Comparison of ENCODE assay signal across 8 mouse cellular contexts in the genomic region with DNA sequence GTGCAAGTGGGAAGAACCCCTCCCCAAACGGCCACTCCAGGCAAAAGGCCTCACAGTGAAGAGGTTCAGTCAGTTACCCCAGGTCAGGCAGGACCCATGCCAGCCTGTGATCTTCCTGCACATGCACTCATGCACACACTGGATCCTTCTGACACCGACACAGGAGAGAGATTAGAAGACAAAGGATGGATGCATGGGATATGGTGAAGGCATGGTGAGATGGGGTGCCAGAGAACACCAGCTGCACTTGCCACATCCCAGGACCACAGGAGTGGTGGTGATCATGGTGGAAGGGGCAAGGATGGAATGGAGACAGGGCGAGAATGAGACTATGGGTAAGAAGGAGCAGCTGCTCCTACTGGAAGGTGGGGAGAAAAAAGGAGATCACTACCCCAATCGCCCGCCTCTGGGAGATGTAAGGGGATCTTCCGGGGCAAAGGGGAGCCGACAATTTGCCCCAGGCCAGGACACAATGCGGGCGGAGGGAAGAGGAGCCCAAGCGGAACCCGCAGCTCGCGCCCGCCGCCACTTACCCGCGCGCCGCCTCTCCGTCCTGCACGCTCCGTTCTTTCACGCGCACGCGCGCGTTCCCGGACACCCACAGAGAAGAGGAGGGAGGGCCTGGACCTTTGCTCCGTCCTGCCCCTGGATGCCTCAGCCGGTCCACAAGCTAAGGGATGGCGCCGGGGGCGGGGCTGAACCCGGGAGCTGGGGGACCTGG. TPM values are rescaled to one million over a fixed set of nuclear protein-coding genes. Genes with fewer than 3 reads are reported as not detected.
DNase-seq lines count a peak whose midpoint lies in the region; ATAC-seq lines count a peak whose summit lies in the region.

No protein-coding gene starts in this region.

- peak; percentile 81 for DNase-seq in R1 (ENCODE audit: low read depth, low spot score)
- peak; percentile 90 to 94 for DNase-seq in cerebellum, postnatal 25 days
- peak; percentile 67 for DNase-seq in gastrocnemius, adult 18-20 months (ENCODE audit: low spot score)
- peak; percentile 75 to 76 for DNase-seq in layer of hippocampus, postnatal 25 days (ENCODE audit: extremely low spot score in 1 of 2, low spot score in 1 of 2)
- peak; percentile 91 for DNase-seq in lung, postnatal 10 days
- DNase-seq in ovary, postnatal 10 days (ENCODE audit: low spot score) = peak; percentile 58
- DNase-seq in thymus, postnatal 10 days (ENCODE audit: low spot score in 2 of 2) = peak; percentile 52 to 69

- no peaks in the 10 kb centered on the region for H3K27me3 ChIP-seq in hindbrain, embryonic 15.5 days

- no peaks in the 10 kb centered on the region for H3K9me3 ChIP-seq in hindbrain, embryonic 15.5 days

- peaks cover 30% of the 10 kb centered on the region for H3K4me1 ChIP-seq in hindbrain, embryonic 15.5 days (replicated peaks)

- no peaks in the 10 kb centered on the region for H3K36me3 ChIP-seq in hindbrain, embryonic 15.5 days

- peak overlapping the region; percentile 57 for H3K4me3 ChIP-seq in hindbrain, embryonic 15.5 days

- H3K27ac ChIP-seq in hindbrain, embryonic 15.5 days (replicated peaks) = peak overlapping the region; percentile 87

- peak overlapping the region; percentile 82 for H3K9ac ChIP-seq in hindbrain, embryonic 15.5 days

- ATAC-seq in hindbrain, embryonic 15.5 days (ENCODE audit: low FRiP score, low read depth) = peak; percentile 92

- 2% methylated on average over 27 of the region's 35 CpGs for WGBS in hindbrain, embryonic 15.5 days

- H3K4me2 ChIP-seq in hindbrain, embryonic 15.5 days = peak overlapping the region; percentile 69

RNA-seq across cellular contexts. Expression of a gene that starts 2.3 kb away (rescaled TPM):
- under 1 TPM; 0.14 to 0.69 TPM for total RNA-seq in gastrocnemius, adult 18-20 months (2021)
- 73.9 and 75.3 TPM in 2 replicates for polyA plus RNA-seq in hindbrain, embryonic 15.5 days (2015; fragmentation: Nextera tagmentation; extraction: Ambion mirVana)
- 10 to 100 TPM in 1 of 2 experiments, 1 to 10 TPM in 1; 9.6 to 11.2 TPM for total RNA-seq in layer of hippocampus, postnatal 25 days (2021)

Comparison
In these comparisons a context has a peak if more than half of its experiments do, and no peak if none do; other contexts are left out.
1. Peak in every context shown above with its lines: DNase-seq, ATAC-seq, H3K4me3 ChIP-seq and H3K27ac ChIP-seq.
2. RNA of a gene that starts 2.3 kb away (total RNA-seq): 9.6 to 11.2 TPM in layer of hippocampus, postnatal 25 days; 0.14 to 0.69 TPM in gastrocnemius, adult 18-20 months; every median in the first group is over 4 times any median in the second.